Mouse (Mus musculus): ENCODE data around the gene Gm11444.

- TF ChIP-seq POLR2A (IDR thresholded peaks at IDR 0.05; ENCODE audit: insufficient read length, low read depth) (no peak), POLR2AphosphoS2 (IDR thresholded peaks at IDR 0.05; ENCODE audit: insufficient read length, low read depth) (no peak), TCF12 (IDR thresholded peaks at IDR 0.05; ENCODE audit: insufficient read depth, poor library complexity, severe bottlenecking) (no peak), TCF3 (IDR thresholded peaks at IDR 0.05; ENCODE audit: insufficient read length, low read depth) (no peak)
Measured at GRCm38 (mm10) chr11:85891010-85891691, 41.0 kb upstream of the Gm11444 start.

Data from myocyte (in vitro differentiated cells).